Mouse (Mus musculus) erythroid progenitor cell, adult 5-6 weeks (primary cell): Measurements from ENCODE around the gene Lrrc71. TPM values are rescaled to one million over a fixed set of nuclear protein-coding genes. Genes with fewer than 3 reads are reported as not detected.

Experiments used
- ATAC-seq: replicated peaks from 2 replicates; pipeline ENCODE4 v1.8.0; 2016; ENCODE audit warnings: moderate number of reproducible peaks, mild to moderate bottlenecking, moderate TSS enrichment, inconsistent platforms; ENCODE audit not compliant: poor library complexity, low FRiP score, severe bottlenecking
- total RNA-seq, 2 experiments: library from RNA; stranded (forward) in 1 of 2; stranded (reverse) in 1 of 2; fragments of 150-400 nt in 1 of 2; fragments of 186-747, 209-891 nt in 1 of 2; gene quantifications; 2 replicates each; pipeline versions ENCODE4 v1.2.3 to v1.2.4; 2015 to 2017; ENCODE audit warnings: low replicate concordance in 2 of 2

The Lrrc71 gene
- total RNA-seq, 2 experiments from 2014 or later = not detected

- no peak for ATAC-seq
These were observed 19.7 kb downstream of the Lrrc71 start for GRCm38 (mm10) chr3:87728696-87729095.

- ATAC-seq = no peak
These were observed 22.2 kb downstream of the Lrrc71 start for GRCm38 (mm10) chr3:87726191-87726590.

DNA sequence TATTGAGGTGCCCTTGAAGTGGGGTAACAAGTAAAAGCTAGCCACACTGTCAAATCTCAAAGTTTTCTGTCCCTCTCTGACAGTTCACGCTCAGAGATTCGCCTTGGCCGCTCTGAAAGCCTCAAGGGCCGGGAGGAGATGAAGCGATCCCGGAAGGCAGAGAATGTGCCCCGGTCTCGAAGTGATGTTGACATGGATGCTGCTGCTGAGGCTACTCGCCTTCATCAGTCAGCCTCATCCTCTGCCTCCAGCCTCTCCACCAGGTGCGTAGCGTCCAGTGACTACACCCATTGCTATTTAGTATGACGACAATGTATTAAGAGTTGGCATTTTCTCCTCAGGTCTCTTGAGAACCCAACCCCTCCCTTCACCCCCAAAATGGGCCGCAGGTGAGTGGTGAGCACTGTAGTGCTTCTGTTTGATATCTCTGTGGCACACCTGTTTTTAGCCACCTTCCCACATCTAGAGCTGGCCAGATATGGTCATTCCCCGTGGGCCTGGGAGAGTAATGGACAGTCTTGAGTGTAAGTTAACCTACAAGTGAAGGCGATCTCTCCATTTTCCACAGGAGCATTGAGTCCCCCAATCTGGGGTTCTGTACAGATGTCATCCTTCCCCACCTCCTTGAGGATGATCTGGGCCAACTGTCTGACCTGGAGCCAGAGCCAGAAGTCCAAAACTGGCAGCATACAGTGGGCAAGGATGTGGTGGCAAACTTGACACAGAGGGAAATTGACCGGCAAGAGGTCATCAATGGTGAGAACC lies 22.8 kb downstream of the Lrrc71 start:
- ATAC-seq = no peak

DNA sequence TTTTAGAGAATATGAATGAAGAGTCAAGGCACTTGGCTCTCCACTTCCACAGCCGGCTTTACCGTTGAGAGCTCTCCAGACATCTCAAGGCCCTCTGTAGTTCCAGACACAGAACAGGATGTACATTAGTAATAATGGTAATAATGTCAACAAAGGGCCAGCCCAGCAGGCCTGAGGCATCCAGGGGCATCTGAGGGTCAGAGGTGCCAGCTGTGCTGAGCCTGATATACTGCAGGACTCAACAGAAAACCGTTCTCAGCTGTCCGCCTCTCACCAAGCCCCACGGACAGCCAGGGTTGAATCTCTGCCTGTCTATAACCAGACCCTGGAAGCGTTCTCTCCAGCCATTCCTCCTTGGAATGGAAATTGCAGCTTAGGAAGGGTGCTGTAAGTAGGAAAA lies 23.9 kb downstream of the Lrrc71 start:
- no peak for ATAC-seq

GRCm38 (mm10) chr3:87718525-87718924 lies 29.9 kb downstream of the Lrrc71 start:
- ATAC-seq = no peak

Other genes starting within 250 kb of the Lrrc71 start
- gene Etv3, start 223.2 kb downstream of the Lrrc71 start, total RNA-seq (2015; ENCODE audit: low replicate concordance) = 3.2 and 4.6 TPM in 2 replicates
- 1.1 and 4.5 TPM in 2 replicates for gene Etv3, start 223.2 kb downstream of the Lrrc71 start, total RNA-seq (2017; ENCODE audit: low replicate concordance)
- gene Arhgef11, start 131.1 kb downstream of the Lrrc71 start, total RNA-seq (2015; ENCODE audit: low replicate concordance) = 2.5 and 4.0 TPM in 2 replicates
- gene Arhgef11, start 131.1 kb downstream of the Lrrc71 start, total RNA-seq (2017; ENCODE audit: low replicate concordance) = 1.0 and 1.6 TPM in 2 replicates
- gene Ntrk1, start 46.5 kb upstream of the Lrrc71 start, total RNA-seq (2015; ENCODE audit: low replicate concordance) = not detected in 2 replicates
- not detected in 2 replicates for gene Ntrk1, start 46.5 kb upstream of the Lrrc71 start, total RNA-seq (2017; ENCODE audit: low replicate concordance)
- not detected in 2 replicates for gene Insrr, start 48.3 kb upstream of the Lrrc71 start, total RNA-seq (2015; ENCODE audit: low replicate concordance)
- not detected in 2 replicates for gene Insrr, start 48.3 kb upstream of the Lrrc71 start, total RNA-seq (2017; ENCODE audit: low replicate concordance)
- gene Pear1, start 75.7 kb upstream of the Lrrc71 start, total RNA-seq (2015; ENCODE audit: low replicate concordance) = 1.3 TPM in 1 of 2 replicates, not detected in the other
- 0.98 and 1.0 TPM in 2 replicates for gene Pear1, start 75.7 kb upstream of the Lrrc71 start, total RNA-seq (2017; ENCODE audit: low replicate concordance)
- 1.3 and 1.4 TPM in 2 replicates for gene Sh2d2a, start 98.1 kb upstream of the Lrrc71 start, total RNA-seq (2015; ENCODE audit: low replicate concordance)
- 0.51 and 0.83 TPM in 2 replicates for gene Sh2d2a, start 98.1 kb upstream of the Lrrc71 start, total RNA-seq (2017; ENCODE audit: low replicate concordance)
- 12.6 and 17.7 TPM in 2 replicates for gene Prcc, start 137.0 kb upstream of the Lrrc71 start, total RNA-seq (2015; ENCODE audit: low replicate concordance)
- 12.0 and 13.2 TPM in 2 replicates for gene Prcc, start 137.0 kb upstream of the Lrrc71 start, total RNA-seq (2017; ENCODE audit: low replicate concordance)
- gene Hdgf, start 157.7 kb upstream of the Lrrc71 start, total RNA-seq (2015; ENCODE audit: low replicate concordance) = 255 and 262 TPM in 2 replicates
- gene Hdgf, start 157.7 kb upstream of the Lrrc71 start, total RNA-seq (2017; ENCODE audit: low replicate concordance) = 349 and 393 TPM in 2 replicates
- 68.1 and 70.4 TPM in 2 replicates for gene Mrpl24, start 170.9 kb upstream of the Lrrc71 start, total RNA-seq (2015; ENCODE audit: low replicate concordance)
- gene Mrpl24, start 170.9 kb upstream of the Lrrc71 start, total RNA-seq (2017; ENCODE audit: low replicate concordance) = 31.3 and 38.0 TPM in 2 replicates
- 13.3 and 16.8 TPM in 2 replicates for gene Isg20l2, start 181.7 kb upstream of the Lrrc71 start, total RNA-seq (2015; ENCODE audit: low replicate concordance)
- 11.6 and 11.7 TPM in 2 replicates for gene Isg20l2, start 181.7 kb upstream of the Lrrc71 start, total RNA-seq (2017; ENCODE audit: low replicate concordance)
- gene Rrnad1, start 182.1 kb upstream of the Lrrc71 start, total RNA-seq (2015; ENCODE audit: low replicate concordance) = 2.5 and 5.0 TPM in 2 replicates
- 4.9 and 5.3 TPM in 2 replicates for gene Rrnad1, start 182.1 kb upstream of the Lrrc71 start, total RNA-seq (2017; ENCODE audit: low replicate concordance)
- gene Crabp2, start 200.0 kb upstream of the Lrrc71 start, total RNA-seq (2015; ENCODE audit: low replicate concordance) = not detected in 2 replicates
- gene Crabp2, start 200.0 kb upstream of the Lrrc71 start, total RNA-seq (2017; ENCODE audit: low replicate concordance) = not detected in 2 replicates
- gene Nes, start 222.5 kb upstream of the Lrrc71 start, total RNA-seq (2015; ENCODE audit: low replicate concordance) = not detected in 2 replicates
- gene Nes, start 222.5 kb upstream of the Lrrc71 start, total RNA-seq (2017; ENCODE audit: low replicate concordance) = not detected in 2 replicates